Mouse (Mus musculus) liver, adult 2 months (tissue): ENCODE measurements around the gene Wars2.

Source experiments
- CTCF ChIP-seq: fragments of 200-500 bp; IDR thresholded peaks from 2 replicates; pipeline ENCODE4 v1.5.1; 2011; ENCODE audit warnings: low read depth, low read length, control low read depth
- POLR2A ChIP-seq: fragments of 200-500 bp; IDR thresholded peaks from 2 replicates; pipeline ENCODE4 v1.6.1; 2011; ENCODE audit warnings: low read length, control low read depth; ENCODE audit not compliant: insufficient read depth; ENCODE audit errors: extremely low read depth

DNA sequence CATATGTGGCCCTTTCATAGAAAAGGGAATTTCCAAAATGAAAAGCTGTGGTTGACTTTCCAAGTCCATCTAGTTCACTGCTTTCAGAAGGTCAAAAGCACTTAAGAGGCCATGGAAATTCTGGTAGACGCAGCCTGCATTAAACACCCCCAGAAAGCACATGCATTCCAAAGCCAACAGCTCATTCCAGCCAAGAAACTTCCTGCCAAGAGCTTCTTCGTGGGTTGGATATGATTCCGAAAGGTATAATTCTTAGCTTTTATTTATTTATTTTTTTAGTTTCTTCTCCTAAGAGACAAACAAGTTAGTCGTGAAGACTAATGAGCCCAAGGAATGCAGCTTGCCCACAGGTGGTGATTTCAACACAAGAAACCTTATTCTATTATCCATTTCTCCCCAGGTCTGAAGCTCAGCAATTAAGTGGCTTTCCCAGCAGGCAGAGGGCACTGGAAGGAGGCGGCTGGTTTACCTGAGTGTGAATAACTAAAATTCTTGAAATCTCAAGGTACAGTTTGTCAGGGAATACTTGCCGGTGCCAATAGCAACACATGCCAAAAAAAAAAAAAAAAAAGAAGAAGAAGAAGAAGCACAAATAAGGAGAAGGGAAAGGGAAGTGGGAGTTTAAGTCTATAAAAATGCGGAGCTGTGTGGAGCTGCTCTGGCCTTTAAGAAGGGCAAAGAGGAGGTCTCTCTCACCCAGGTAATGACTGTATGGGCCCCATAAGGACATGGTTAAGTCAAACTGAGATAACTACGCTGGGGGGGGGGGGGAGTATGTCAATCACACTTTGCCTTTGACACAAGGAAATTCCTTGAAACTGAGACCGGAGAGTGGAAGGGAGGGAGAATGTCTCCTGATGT, 30.3 kb upstream of the Wars2 start:
- TF ChIP-seq POLR2A: no peak
- TF ChIP-seq CTCF: no peak
